Mouse (Mus musculus) adrenal gland, adult 10 weeks (tissue): ENCODE results near the gene Gm44503. TPM values are rescaled to one million over a fixed set of nuclear protein-coding genes. Genes with fewer than 3 reads are reported as not detected.

Experiments used
- polyA plus RNA-seq: library from polyadenylated mRNA; stranded (reverse); fragments of 350-450 nt; fragmentation: Illumina TruSeq; extraction: RNeasy Lipid Tissue Mini Kit (QIAGEN cat#74804); gene quantifications from one replicate; pipeline ENCODE4 v1.2.3, GENCODE M21; 2014; ENCODE audit warnings: low read depth, low replicate concordance

Gm44503 gene
- polyA plus RNA-seq, result 1.0 TPM

DNA sequence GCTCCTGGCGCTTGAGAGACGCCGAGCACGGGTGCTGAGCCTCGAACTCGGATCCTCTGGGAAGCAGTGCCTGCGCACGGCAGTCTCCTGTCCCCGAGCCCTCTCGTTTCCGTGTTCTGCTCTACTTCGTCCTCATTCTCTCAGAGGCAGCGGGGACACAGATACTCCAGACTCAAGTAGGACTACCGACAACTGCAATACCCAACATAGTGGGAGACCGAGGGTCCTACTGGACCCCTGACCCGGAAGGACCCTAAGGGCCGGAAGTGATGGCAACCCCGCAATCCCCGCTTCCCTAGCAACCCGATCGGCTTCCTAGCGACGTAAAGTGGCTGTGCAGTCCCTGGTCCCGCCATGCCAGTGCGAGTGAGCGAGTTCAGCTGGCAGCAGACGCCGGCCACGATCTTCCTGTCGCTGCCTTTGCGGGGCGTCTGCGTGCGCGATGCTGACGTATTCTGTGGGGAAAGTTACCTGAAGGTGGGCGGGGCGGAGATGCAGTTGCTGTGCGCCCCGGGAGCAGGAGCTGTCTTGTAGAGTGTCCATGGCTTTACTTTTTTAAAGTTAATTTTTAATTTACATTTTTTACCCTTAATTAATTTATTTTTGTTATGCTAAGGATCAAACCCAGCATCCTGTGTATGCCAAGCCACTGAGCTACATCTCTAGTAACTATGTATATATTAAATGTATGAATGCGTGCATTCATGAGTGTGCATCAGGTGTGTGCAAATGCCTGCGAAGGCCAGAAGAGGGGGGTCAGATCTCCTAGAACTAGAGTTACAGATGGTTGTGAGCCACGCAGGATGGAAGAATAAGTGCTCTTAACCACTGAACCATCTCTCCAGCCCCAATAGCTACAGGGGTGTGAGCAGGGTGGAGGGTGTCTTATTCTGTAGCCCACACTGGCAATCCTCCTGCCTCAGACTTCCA is at the start of gene Gm44503, which contains the start of gene Dyx1c1:
Gene Gm44503, plus strand, starts transcription at position 332 of the 930 bp plus-strand sequence.
Gene Dyx1c1, plus strand, starts transcription at position 265 of the 930 bp plus-strand sequence.

DNA sequence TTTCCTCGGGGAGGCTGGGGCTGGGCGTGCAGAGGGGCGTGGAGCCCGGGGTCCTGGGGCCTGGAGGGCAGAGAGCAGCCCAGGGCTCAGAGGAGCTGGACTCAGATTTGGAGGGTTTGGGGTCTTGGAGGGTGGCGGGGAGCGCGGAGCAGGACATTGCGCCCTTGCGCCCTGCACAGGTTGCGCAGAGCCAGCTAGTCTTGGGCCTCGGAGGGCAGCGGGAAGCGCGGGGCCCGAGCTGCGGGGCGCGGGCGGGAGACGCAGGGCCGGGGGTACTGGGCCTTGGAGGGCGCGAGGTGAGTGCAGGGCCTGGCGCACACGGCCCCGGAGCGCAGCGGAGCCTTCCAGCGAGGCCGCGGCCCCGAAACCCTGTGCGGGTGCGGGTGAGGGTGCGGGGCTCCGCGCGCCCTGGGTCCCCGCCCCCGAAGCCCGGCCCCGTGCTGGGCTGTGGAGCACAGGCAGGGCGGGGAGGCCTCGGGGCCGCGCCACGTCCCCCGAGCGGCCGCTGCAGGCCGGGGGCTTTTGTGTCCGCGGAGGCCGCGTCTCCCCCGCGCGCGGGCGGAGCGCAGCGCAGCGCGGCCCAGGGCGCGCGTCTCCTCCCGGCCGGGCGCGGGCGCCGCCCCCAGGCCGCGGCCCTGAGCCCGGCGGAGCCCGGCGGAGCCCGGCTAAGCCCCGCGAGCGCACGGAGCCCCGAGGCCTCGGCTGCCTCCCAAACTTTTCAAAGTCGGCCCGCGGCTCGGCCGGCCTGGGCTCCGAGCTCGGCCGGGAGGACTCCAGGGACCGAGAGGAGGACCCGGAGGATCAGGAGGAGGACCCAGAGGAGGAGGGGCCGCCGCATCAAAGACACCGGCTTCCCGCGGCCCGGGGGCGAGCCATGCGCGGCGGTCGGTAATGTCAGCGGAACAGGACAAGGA is 33.4 kb upstream of the Gm44503 start, which contains the start of gene Pygo1:
Gene Pygo1, plus strand, starts transcription at position 625 of the 914 bp plus-strand sequence.

DNA sequence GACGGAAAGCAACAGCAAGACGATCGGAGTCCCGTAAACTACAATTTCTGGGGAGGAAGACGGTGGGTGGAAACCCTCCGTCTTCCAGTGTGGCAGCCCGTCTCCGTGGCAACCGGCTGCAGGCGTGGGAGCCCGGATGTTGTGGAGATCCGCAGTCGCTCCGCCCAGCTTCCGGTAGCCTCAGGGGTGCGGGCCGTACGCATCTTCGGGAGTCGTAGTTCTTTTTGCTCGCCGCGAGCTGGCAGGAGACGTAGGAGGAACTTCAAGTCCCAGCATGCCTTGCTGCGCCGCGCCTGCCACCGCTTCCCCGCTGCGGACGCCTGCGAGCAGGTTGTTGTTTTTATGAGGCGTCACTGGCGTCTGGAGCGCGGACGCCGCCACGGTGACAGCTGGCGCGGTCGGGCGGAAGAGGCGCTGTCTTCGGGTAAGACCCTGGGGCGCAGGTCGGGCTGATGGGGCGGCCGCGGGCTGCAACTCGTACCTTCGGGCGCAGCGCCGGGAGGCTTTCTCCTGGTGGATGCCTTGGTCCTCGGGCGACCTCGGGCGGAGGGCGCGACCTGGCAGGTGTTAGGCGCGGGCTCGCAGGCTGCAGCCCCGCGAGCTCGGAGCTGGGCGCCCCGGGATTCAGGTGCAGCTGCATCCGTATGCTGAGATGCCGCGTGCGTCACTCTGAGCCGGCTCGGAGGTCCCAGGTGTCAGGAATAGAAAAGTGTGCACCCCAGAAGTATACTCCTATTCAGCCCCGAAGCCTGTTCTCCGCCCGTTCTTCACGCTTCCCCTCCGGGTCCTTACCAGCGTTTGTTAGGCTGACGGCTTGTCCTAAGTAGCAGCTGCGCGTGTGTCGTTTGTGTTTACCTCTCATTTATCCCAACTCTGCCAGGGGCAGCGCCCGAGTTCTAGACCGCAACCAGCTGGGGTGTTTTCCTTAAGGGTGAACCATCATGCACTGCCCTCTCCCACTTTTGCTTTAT is 26.9 kb downstream of the Gm44503 start, which contains the start of the genes Ccpg1os and Ccpg1:
Gene Ccpg1os, minus strand, starts transcription at position 133 of the 971 bp plus-strand sequence.
Gene Ccpg1, plus strand, starts transcription at position 180 of the 971 bp plus-strand sequence.

DNA sequence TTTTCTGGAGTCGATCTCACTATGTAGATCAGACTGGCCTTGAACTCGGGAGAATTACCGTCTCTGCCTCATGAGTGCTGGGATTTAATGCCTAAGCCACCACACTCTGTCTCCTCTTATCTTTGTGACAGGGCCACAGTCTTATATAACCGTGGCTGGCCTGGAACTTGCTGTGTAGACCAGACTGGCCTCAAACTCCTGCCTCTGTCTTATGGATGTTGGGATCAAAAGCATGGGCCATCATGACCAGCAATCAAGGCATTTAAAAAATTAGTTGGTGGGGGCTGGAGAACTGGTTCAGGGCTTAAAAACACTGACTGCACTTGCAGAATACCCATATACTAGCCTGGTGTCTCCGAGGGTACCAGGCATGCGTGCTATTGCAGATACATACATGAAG is 81.4 kb downstream of the Gm44503 start, which contains the start of gene Pigb:
Gene Pigb, minus strand, starts transcription at position 299 of the 400 bp plus-strand sequence.

DNA sequence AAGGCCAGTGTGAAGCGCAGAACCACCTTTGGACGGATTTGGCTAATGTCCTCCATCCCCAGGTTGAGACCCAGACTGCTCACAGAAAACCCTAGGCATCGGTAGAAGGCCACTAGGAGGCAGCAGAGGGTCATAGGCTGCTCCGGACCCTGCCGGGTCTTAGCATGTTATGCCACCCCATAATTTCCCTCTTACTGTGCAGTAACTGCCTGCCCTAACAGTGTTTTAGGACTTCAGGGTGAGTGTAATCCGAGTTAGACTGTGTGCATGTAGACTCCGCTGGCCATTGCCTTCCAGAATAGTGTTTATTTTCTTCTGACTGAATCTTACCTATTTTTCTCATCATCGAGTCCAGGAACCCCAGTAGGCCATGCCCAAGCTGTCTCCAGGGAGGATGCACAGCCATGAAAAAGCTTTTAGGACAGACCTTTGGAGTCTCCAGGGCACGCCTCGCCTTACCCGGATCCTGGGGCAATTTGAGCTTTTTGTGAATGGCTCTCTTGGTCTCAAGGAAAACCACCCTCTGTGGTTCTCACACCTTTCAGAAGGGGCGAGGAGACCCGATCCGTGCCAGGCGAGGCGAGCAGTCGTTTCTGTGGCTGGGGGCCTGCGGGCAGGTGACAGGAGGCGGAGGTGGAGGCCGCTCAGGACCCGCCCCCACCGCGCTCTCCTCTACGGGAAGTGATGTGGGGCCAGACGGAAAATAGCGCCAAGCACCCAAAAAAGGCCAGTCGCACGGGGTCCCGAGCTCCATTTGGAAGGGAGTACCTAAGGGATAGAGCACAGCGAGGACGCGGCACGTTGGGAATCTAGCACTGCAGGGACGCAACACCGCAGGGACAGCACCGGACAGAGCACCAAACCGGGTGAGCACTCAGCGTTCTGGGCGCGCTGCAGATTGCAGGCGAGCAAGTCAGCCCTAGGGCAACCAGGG is 85.8 kb downstream of the Gm44503 start, which contains the start of gene Rab27a:
Gene Rab27a, plus strand, starts transcription at position 709 of the 934 bp plus-strand sequence.

Other genes with a start within 250 kb of the Gm44503 start
- 0.17 TPM for gene Prtg, start 152.0 kb upstream of the Gm44503 start, polyA plus RNA-seq
- gene Pygo1, start 33.2 kb upstream of the Gm44503 start, polyA plus RNA-seq, result 11.5 TPM
- 4.0 TPM for gene Dyx1c1, start 67 bp upstream of the Gm44503 start, polyA plus RNA-seq
- gene Ccpg1os, start 26.5 kb downstream of the Gm44503 start, polyA plus RNA-seq, result 20.4 TPM
- 313 TPM for gene Ccpg1, start 26.6 kb downstream of the Gm44503 start, polyA plus RNA-seq
- 14.2 TPM for gene Pigb, start 81.5 kb downstream of the Gm44503 start, polyA plus RNA-seq
- gene Rab27a, start 86.0 kb downstream of the Gm44503 start, polyA plus RNA-seq, result 39.6 TPM
- not detected for gene Khdc3, start 143.0 kb downstream of the Gm44503 start, polyA plus RNA-seq
- not detected for gene Gm20509, start 143.6 kb downstream of the Gm44503 start, polyA plus RNA-seq
- gene Rsl24d1, start 154.6 kb downstream of the Gm44503 start, polyA plus RNA-seq, result 82.2 TPM